Mouse (Mus musculus): ENCODE measurements around the gene Gm13124. TPM values are rescaled to one million over a fixed set of nuclear protein-coding genes. Genes with fewer than 3 reads are reported as not detected.
"Not testable (repeated sequence)": the region's sequence is repeated elsewhere in the genome, so short reads cannot be mapped to it uniquely, and the experiment has no call there.

The Gm13124 gene
- polyA plus RNA-seq, 1 experiment: not detected

DNA sequence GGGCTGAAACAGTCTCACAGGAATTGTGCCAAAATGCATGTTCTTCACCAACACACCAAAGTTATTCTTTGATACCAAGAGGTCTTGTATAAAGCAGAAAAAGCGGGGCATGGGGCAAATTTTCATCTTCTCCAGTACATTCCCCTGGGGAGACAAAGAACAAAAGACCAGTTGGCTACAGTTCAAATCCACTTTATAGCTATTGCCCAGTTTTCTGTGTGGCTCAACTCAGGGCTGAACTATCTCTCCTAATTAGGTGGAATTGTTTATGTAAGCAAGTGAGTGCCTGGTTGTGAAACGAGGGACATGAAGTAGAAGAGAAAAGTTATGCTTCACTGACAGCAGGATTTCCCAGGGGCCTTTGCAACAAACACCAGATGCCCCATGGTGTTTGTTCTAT lies 3.7 kb downstream of the Gm13124 start:
- no peak overlapping the region for H3ac ChIP-seq (ENCODE audit: control insufficient read depth, insufficient read length, low read depth)
- no peaks in the 10 kb centered on the region for H3K27me3 ChIP-seq (ENCODE audit: control insufficient read depth, insufficient read depth, insufficient read length)
- H3K79me2 ChIP-seq (ENCODE audit: control insufficient read depth, insufficient read depth): no peaks in the 10 kb centered on the region
- TF ChIP-seq CTCF (IDR thresholded peaks at IDR 0.05; ENCODE audit: control insufficient read depth, insufficient read depth, insufficient read length): no peak
- no peak for TF ChIP-seq MYOG (IDR thresholded peaks at IDR 0.05; ENCODE audit: control insufficient read depth, extremely low read depth, insufficient read length)
- TF ChIP-seq MAX (IDR thresholded peaks at IDR 0.05): no peak
- no peak for TF ChIP-seq MYOD1 (IDR thresholded peaks at IDR 0.05; ENCODE audit: control insufficient read depth, insufficient read length, low read depth)
- no peak for TF ChIP-seq USF1 (IDR thresholded peaks at IDR 0.05; ENCODE audit: low read depth)
- TF ChIP-seq CEBPB (IDR thresholded peaks at IDR 0.05; ENCODE audit: low read depth): no peak
- no peak for TF ChIP-seq FOSL1 (IDR thresholded peaks at IDR 0.05; ENCODE audit: insufficient read depth, low read length, poor library complexity, severe bottlenecking)
- H3K4me3 ChIP-seq (ENCODE audit: insufficient read depth, poor library complexity, severe bottlenecking): no peak overlapping the region
- H3K36me3 ChIP-seq (ENCODE audit: control insufficient read depth, insufficient read depth): no peaks in the 10 kb centered on the region
- H3K79me3 ChIP-seq (ENCODE audit: low read depth): no peaks in the 10 kb centered on the region

DNA sequence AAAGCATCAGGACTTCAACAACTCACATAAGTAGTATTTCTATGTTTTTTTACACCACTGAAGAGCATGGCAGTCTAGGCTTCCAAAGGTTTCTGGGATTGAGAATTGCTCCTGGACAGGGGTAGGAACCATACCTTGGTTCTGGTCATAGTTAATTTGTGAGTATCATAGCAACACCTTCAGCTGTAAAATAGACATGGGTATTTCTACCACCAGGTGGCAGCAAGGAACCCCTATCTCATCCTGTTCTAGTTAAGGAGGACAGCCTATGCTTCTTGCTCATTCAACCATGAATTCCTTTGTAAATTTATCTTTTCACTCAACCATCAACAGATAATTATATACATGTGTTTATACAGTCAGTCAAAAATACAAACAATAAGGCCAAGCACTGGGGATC lies 5.1 kb downstream of the Gm13124 start:
- H3K27me3 ChIP-seq (ENCODE audit: control insufficient read depth, insufficient read depth, insufficient read length): no peaks in the 10 kb centered on the region
- H3K36me3 ChIP-seq (ENCODE audit: control insufficient read depth, insufficient read depth): no peaks in the 10 kb centered on the region
- TF ChIP-seq FOSL1 (IDR thresholded peaks at IDR 0.05; ENCODE audit: insufficient read depth, low read length, poor library complexity, severe bottlenecking) (no peak), CTCF (IDR thresholded peaks at IDR 0.05; ENCODE audit: control insufficient read depth, insufficient read depth, insufficient read length) (no peak), MYOG (IDR thresholded peaks at IDR 0.05; ENCODE audit: control insufficient read depth, extremely low read depth, insufficient read length) (no peak), MYOD1 (IDR thresholded peaks at IDR 0.05; ENCODE audit: control insufficient read depth, insufficient read length, low read depth) (no peak), MAX (IDR thresholded peaks at IDR 0.05) (no peak), USF1 (IDR thresholded peaks at IDR 0.05; ENCODE audit: low read depth) (no peak), CEBPB (IDR thresholded peaks at IDR 0.05; ENCODE audit: low read depth) (no peak)
- H3ac ChIP-seq (ENCODE audit: control insufficient read depth, insufficient read length, low read depth): no peak overlapping the region
- no peaks in the 10 kb centered on the region for H3K79me3 ChIP-seq (ENCODE audit: low read depth)
- no peaks in the 10 kb centered on the region for H3K79me2 ChIP-seq (ENCODE audit: control insufficient read depth, insufficient read depth)
- no peak overlapping the region for H3K4me3 ChIP-seq (ENCODE audit: insufficient read depth, poor library complexity, severe bottlenecking)

DNA sequence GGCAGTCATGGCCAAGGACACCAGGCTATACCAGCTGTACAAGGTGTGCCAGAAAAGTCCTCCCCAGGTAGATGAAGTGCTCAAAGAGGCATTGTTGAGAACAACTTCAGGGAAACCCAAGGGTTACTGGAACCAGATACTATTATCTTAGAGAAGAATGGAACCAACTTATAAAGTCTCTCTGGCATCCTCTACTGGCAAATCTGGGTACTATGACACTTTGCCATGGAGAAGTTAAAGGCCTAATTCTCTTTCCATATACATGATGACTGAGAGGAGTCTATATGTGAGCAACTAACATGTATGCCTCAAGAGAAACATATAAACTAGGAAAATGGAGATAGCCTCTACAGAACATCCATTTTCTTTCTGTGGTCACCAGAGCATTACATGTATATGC lies 13.8 kb downstream of the Gm13124 start:
- TF ChIP-seq USF1 (IDR thresholded peaks at IDR 0.05; ENCODE audit: low read depth) (no peak), CEBPB (IDR thresholded peaks at IDR 0.05; ENCODE audit: low read depth) (no peak), FOSL1 (IDR thresholded peaks at IDR 0.05; ENCODE audit: insufficient read depth, low read length, poor library complexity, severe bottlenecking) (no peak), CTCF (IDR thresholded peaks at IDR 0.05; ENCODE audit: control insufficient read depth, insufficient read depth, insufficient read length) (no peak), MAX (IDR thresholded peaks at IDR 0.05) (no peak), MYOD1 (IDR thresholded peaks at IDR 0.05; ENCODE audit: control insufficient read depth, insufficient read length, low read depth) (no peak), MYOG (IDR thresholded peaks at IDR 0.05; ENCODE audit: control insufficient read depth, extremely low read depth, insufficient read length) (no peak)
- H3K4me3 ChIP-seq (ENCODE audit: insufficient read depth, poor library complexity, severe bottlenecking): no peak overlapping the region
- H3K36me3 ChIP-seq (ENCODE audit: control insufficient read depth, insufficient read depth): no peaks in the 10 kb centered on the region
- H3K79me3 ChIP-seq (ENCODE audit: low read depth): no peaks in the 10 kb centered on the region
- no peaks in the 10 kb centered on the region for H3K27me3 ChIP-seq (ENCODE audit: control insufficient read depth, insufficient read depth, insufficient read length)
- H3K79me2 ChIP-seq (ENCODE audit: control insufficient read depth, insufficient read depth): no peaks in the 10 kb centered on the region
- H3ac ChIP-seq (ENCODE audit: control insufficient read depth, insufficient read length, low read depth): no peak overlapping the region

GRCm38 (mm10) chr4:144545339-144545738 lies 19.6 kb downstream of the Gm13124 start:
- not testable (repeated sequence) for H3ac ChIP-seq (ENCODE audit: control insufficient read depth, insufficient read length, low read depth); H3K79me3 ChIP-seq (ENCODE audit: low read depth); H3K79me2 ChIP-seq (ENCODE audit: control insufficient read depth, insufficient read depth); H3K27me3 ChIP-seq (ENCODE audit: control insufficient read depth, insufficient read depth, insufficient read length); H3K4me3 ChIP-seq (ENCODE audit: insufficient read depth, poor library complexity, severe bottlenecking); H3K36me3 ChIP-seq (ENCODE audit: control insufficient read depth, insufficient read depth)

DNA sequence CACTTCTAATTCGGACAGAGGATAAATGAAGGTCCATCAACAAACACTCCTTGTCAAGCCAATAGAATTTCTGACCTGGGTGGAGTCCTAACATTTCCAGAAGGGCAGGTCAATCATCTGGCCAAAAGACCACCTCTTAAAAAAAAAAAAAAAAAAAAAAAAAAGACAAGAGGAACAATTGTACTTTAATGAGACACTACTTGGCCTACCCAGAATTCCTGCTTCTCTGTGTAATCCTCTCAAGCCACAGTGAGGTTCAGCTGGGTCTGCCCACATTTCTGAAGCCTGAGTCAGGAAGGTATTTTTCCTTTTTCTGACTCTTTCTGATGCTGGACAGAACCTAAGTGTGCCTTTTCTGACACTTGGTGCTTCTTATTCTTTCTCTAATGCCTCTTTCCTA lies 20.2 kb downstream of the Gm13124 start:
- Histone ChIP-seq H3K4me3 (ENCODE audit: insufficient read depth, poor library complexity, severe bottlenecking) (no peak overlapping the region), H3K27me3 (ENCODE audit: control insufficient read depth, insufficient read depth, insufficient read length) (no peaks in the 10 kb centered on the region)
- no peak for TF ChIP-seq MYOG (IDR thresholded peaks at IDR 0.05; ENCODE audit: control insufficient read depth, extremely low read depth, insufficient read length)
- TF ChIP-seq MYOD1 (IDR thresholded peaks at IDR 0.05; ENCODE audit: control insufficient read depth, insufficient read length, low read depth): no peak

DNA sequence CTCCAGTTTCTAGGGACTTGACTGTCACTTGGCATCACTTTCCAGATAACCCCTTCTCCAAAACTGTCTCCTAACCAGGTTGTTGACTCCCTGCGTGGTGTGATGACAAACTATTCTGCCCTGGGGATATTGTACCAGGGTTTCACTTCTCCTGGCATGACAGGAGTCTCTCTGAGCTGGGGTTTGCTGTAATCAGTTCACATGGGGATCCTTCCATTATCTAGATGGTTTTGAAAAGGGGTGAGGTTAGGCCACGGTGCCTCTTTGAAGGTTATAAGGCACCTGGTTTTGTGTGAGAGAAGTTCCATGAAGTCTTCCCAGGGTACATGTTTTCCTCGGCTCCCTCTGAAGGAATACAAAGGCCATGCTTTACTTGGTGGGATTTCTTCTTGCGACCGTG lies 45.4 kb downstream of the Gm13124 start, which contains the start of gene 9430007A20Rik:
Gene 9430007A20Rik (plus strand): TSS at position 301 of the 400 bp plus-strand sequence.
- no peak for TF ChIP-seq CEBPB (IDR thresholded peaks at IDR 0.05; ENCODE audit: low read depth)
- TF ChIP-seq USF1 (IDR thresholded peaks at IDR 0.05; ENCODE audit: low read depth): no peak
- no peak for TF ChIP-seq CTCF (IDR thresholded peaks at IDR 0.05; ENCODE audit: control insufficient read depth, insufficient read depth, insufficient read length)
- TF ChIP-seq FOSL1 (IDR thresholded peaks at IDR 0.05; ENCODE audit: insufficient read depth, low read length, poor library complexity, severe bottlenecking): no peak
- no peak for TF ChIP-seq MYOG (IDR thresholded peaks at IDR 0.05; ENCODE audit: control insufficient read depth, extremely low read depth, insufficient read length)
- no peak for TF ChIP-seq MAX (IDR thresholded peaks at IDR 0.05)
- TF ChIP-seq MYOD1 (IDR thresholded peaks at IDR 0.05; ENCODE audit: control insufficient read depth, insufficient read length, low read depth): no peak
- H3K79me3 ChIP-seq (ENCODE audit: low read depth): no peaks in the 10 kb centered on the region
- H3K4me3 ChIP-seq (ENCODE audit: insufficient read depth, poor library complexity, severe bottlenecking): no peak within 1 kb of the TSS
- no peaks in the 10 kb centered on the region for H3K79me2 ChIP-seq (ENCODE audit: control insufficient read depth, insufficient read depth)
- H3ac ChIP-seq (ENCODE audit: control insufficient read depth, insufficient read length, low read depth): no peak within 1 kb of the TSS
- no peaks in the 10 kb centered on the region for H3K27me3 ChIP-seq (ENCODE audit: control insufficient read depth, insufficient read depth, insufficient read length)
- H3K36me3 ChIP-seq (ENCODE audit: control insufficient read depth, insufficient read depth): no peaks in the 10 kb centered on the region

More for the DNA sequence above, 20.2 kb downstream of the Gm13124 start:
- Histone ChIP-seq H3K36me3 (ENCODE audit: control insufficient read depth, insufficient read depth) (no peaks in the 10 kb centered on the region), H3K79me3 (ENCODE audit: low read depth) (no peaks in the 10 kb centered on the region), H3K79me2 (ENCODE audit: control insufficient read depth, insufficient read depth) (no peaks in the 10 kb centered on the region), H3ac (ENCODE audit: control insufficient read depth, insufficient read length, low read depth) (no peak overlapping the region)

All from C2C12 (cell line).